Mouse (Mus musculus) embryonic facial prominence, embryonic 11.5 days (tissue): Measurements from ENCODE around the gene Sap18. TPM values are rescaled to one million over a fixed set of nuclear protein-coding genes. Genes with fewer than 3 reads are reported as not detected.

Source experiments
- microRNA-seq: library from miRNA; unstranded; fragments of <30 nt; microRNA quantifications from one replicate; pipeline ENCODE4, GENCODE M21; 2016; ENCODE audit warnings: borderline number of aligned reads
- polyA plus RNA-seq: library from polyadenylated mRNA; unstranded; fragments of >200 nt; fragmentation: Nextera tagmentation; extraction: Ambion mirVana; gene quantifications from 2 replicates; pipeline ENCODE4 v1.2.1, GENCODE M21; 2014

Gene Sap18
- polyA plus RNA-seq, 1 experiment from 2014 or later = 23.3 TPM

Small RNAs within 50 kb of the gene (microRNA-seq; reads per million reads assigned to microRNA genes)
- not detected for gene Mir3077

Other genes with a start within 250 kb of the Sap18 start
- gene Eef1akmt1, start 226.6 kb upstream of the Sap18 start, polyA plus RNA-seq = 102 and 104 TPM in 2 replicates
- gene Xpo4, start 132.8 kb upstream of the Sap18 start, polyA plus RNA-seq = 37.0 and 38.0 TPM in 2 replicates
- gene Gm49361, start 52.1 kb upstream of the Sap18 start, polyA plus RNA-seq = not detected in 2 replicates
- 14.0 and 14.5 TPM in 2 replicates for gene Lats2, start 39.8 kb upstream of the Sap18 start, polyA plus RNA-seq
- gene Ska3, start 28.0 kb downstream of the Sap18 start, polyA plus RNA-seq = 49.7 and 53.6 TPM in 2 replicates
- gene Mrpl57, start 28.1 kb downstream of the Sap18 start, polyA plus RNA-seq = 118 and 126 TPM in 2 replicates
- 56.9 and 64.4 TPM in 2 replicates for gene Zdhhc20, start 92.1 kb downstream of the Sap18 start, polyA plus RNA-seq
- gene Micu2, start 201.1 kb downstream of the Sap18 start, polyA plus RNA-seq = 67.6 and 72.6 TPM in 2 replicates